Mouse (Mus musculus) kidney, embryonic 15.5 days (tissue): ENCODE data around the gene D10Wsu102e. TPM values are rescaled to one million over a fixed set of nuclear protein-coding genes. Genes with fewer than 3 reads are reported as not detected.
"Not testable (repeated sequence)": the region's sequence is repeated elsewhere in the genome, so short reads cannot be mapped to it uniquely, and the experiment has no call there.

Experiments used
- ATAC-seq: fragments of 200-750 bp; cut with Nextera tagmentation; replicated peaks from 2 replicates; pipeline ENCODE4 v1.8.0; 2017; ENCODE audit warnings: moderate TSS enrichment; ENCODE audit not compliant: low FRiP score
- H3K27ac ChIP-seq: fragments of 300-500 bp; sonication (generic); 2 replicates; pipeline ENCODE4 v1.5.1; 2015; ENCODE audit warnings: mild to moderate bottlenecking, inconsistent platforms
- H3K27me3 ChIP-seq: fragments of 300-500 bp; sonication (generic); 2 replicates; pipeline ENCODE4 v1.6.1; 2015; ENCODE audit warnings: inconsistent platforms
- H3K36me3 ChIP-seq: fragments of 300-500 bp; sonication (generic); 2 replicates; pipeline ENCODE4 v1.6.1; 2015; ENCODE audit warnings: inconsistent platforms
- H3K4me1 ChIP-seq: fragments of 300-500 bp; sonication (generic); 2 replicates; pipeline ENCODE4 v1.6.1; 2015; ENCODE audit warnings: inconsistent platforms
- H3K4me2 ChIP-seq: fragments of 300-500 bp; sonication (generic); 2 replicates; pipeline ENCODE4 v1.6.1; 2015; ENCODE audit warnings: moderate library complexity, mild to moderate bottlenecking, inconsistent platforms
- H3K4me3 ChIP-seq: fragments of 300-500 bp; sonication (generic); replicated peaks from 2 replicates; pipeline ENCODE4 v1.5.1; 2015; ENCODE audit warnings: mild to moderate bottlenecking, inconsistent platforms
- H3K9ac ChIP-seq: fragments of 300-500 bp; sonication (generic); 2 replicates; pipeline ENCODE4 v1.6.1; 2015; ENCODE audit warnings: mild to moderate bottlenecking, inconsistent platforms
- H3K9me3 ChIP-seq: fragments of 300-500 bp; sonication (generic); replicated peaks from 2 replicates; pipeline ENCODE4 v1.6.1; 2016; ENCODE audit warnings: inconsistent platforms
- WGBS: fragments of 180-500 bp; shearing (Covaris S2); methylation state at CpG from one replicate; pipeline ENCODE4 v1.1.7; 2015; ENCODE audit warnings: mixed read lengths; 5-methylcytosine and 5-hydroxymethylcytosine counted together
- polyA plus RNA-seq: library from polyadenylated mRNA; unstranded; fragments of >200 nt; fragmentation: Nextera tagmentation; extraction: Ambion mirVana; gene quantifications from 2 replicates; pipeline ENCODE4 v1.2.1, GENCODE M21; 2015

D10Wsu102e gene
- polyA plus RNA-seq, 1 experiment from 2014 or later: 0.82 TPM

DNA sequence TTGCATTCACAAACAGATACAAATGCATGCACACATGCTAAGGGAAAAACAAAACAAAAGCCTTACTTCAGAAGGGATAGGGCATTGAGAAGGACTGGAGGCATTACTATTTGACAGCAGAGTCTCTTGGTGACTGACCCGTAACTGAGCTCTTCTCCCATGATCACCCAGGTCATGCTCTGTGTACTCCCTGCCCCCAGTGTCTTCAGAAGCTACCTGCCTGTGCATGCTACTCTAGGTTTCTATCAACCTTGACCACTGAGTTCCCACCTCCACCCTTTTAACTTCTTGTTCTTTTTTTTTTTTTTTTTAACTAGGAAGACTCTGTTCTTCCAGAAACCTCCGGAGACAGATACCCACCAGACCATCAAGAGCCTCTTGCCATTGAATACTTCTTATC, 9.3 kb upstream of the D10Wsu102e start:
- H3K27ac ChIP-seq: no peak overlapping the region
- no peak overlapping the region for H3K4me3 ChIP-seq
- H3K27me3 ChIP-seq: 0 out of 2 replicates have a peak, but pooled peaks cover 2% of the 10 kb centered on the region
- H3K4me2 ChIP-seq: no peak overlapping the region
- WGBS: 51% methylated on average over 2 of the region's 2 CpGs
- H3K9ac ChIP-seq: no peak overlapping the region
- H3K4me1 ChIP-seq: peaks cover 13% of the 10 kb centered on the region
- ATAC-seq: 0 out of 2 replicates have a peak, but pooled peaks have one; percentile 36
- no peaks in the 10 kb centered on the region for H3K9me3 ChIP-seq
- no peaks in the 10 kb centered on the region for H3K36me3 ChIP-seq

- H3K9me3 ChIP-seq, H3K36me3 ChIP-seq, ATAC-seq, H3K9ac ChIP-seq, H3K4me3 ChIP-seq, H3K27me3 ChIP-seq, H3K27ac ChIP-seq, H3K4me2 ChIP-seq: not testable (repeated sequence)
- WGBS: 89% methylated on average over 4 of the region's 4 CpGs
- peaks cover 13% of the 10 kb centered on the region for H3K4me1 ChIP-seq
Measured at GRCm38 (mm10) chr10:83351779-83352178, 8.2 kb upstream of the D10Wsu102e start.

- Histone ChIP-seq H3K36me3 (no peaks in the 10 kb centered on the region), H3K27ac (peak overlapping the region; percentile 39), H3K4me2 (peak overlapping the region; percentile 42), H3K27me3 (0 out of 2 replicates have a peak, but pooled peaks cover 2% of the 10 kb centered on the region), H3K9ac (no peak overlapping the region), H3K4me3 (0 out of 2 replicates have a peak overlapping the region, but pooled peaks have one; percentile 2), H3K9me3 (no peaks in the 10 kb centered on the region), H3K4me1 (peaks cover 13% of the 10 kb centered on the region)
- 37% methylated on average over 14 of the region's 14 CpGs for WGBS
- no peak for ATAC-seq
Measured at GRCm38 (mm10) chr10:83353680-83354332, 6.2 kb upstream of the D10Wsu102e start.

- Histone ChIP-seq H3K27ac (peak overlapping the region; percentile 39), H3K9ac (no peak overlapping the region)
Measured at GRCm38 (mm10) chr10:83354333-83354719, 5.7 kb upstream of the D10Wsu102e start.

GRCm38 (mm10) chr10:83356416-83356815, 3.6 kb upstream of the D10Wsu102e start:
- WGBS: 79% methylated on average over 12 of the region's 12 CpGs
- no peak for ATAC-seq
- H3K9me3 ChIP-seq: no peaks in the 10 kb centered on the region

More at GRCm38 (mm10) chr10:83354333-83354719, 5.7 kb upstream of the D10Wsu102e start:
- Histone ChIP-seq H3K4me2 (peak overlapping the region; percentile 42), H3K9me3 (no peaks in the 10 kb centered on the region), H3K4me3 (0 out of 2 replicates have a peak overlapping the region, but pooled peaks have one; percentile 2), H3K36me3 (no peaks in the 10 kb centered on the region), H3K27me3 (0 out of 2 replicates have a peak, but pooled peaks cover 2% of the 10 kb centered on the region), H3K4me1 (peaks cover 14% of the 10 kb centered on the region)
- WGBS: 61% methylated on average over 8 of the region's 8 CpGs
- ATAC-seq: no peak

GRCm38 (mm10) chr10:83359451-83359850, 570 bp upstream of the D10Wsu102e start:
- Histone ChIP-seq H3K4me1 (peaks cover 21% of the 10 kb centered on the region), H3K9me3 (no peaks in the 10 kb centered on the region), H3K36me3 (peaks cover 23% of the 10 kb centered on the region), H3K9ac (0 out of 2 replicates have a peak overlapping the region, but pooled peaks have one; percentile 24), H3K4me3 (peak overlapping the region; percentile 72), H3K27ac (peak overlapping the region; percentile 78), H3K27me3 (no peaks in the 10 kb centered on the region), H3K4me2 (peak overlapping the region; percentile 72)
- whole genome bisulfite sequencing: 90% methylated on average over 4 of the region's 4 CpGs
- 0 out of 2 replicates have a peak, but pooled peaks have one; percentile 9 for ATAC-seq

More at GRCm38 (mm10) chr10:83356416-83356815, 3.6 kb upstream of the D10Wsu102e start:
- Histone ChIP-seq H3K9ac (no peak overlapping the region), H3K27me3 (no peaks in the 10 kb centered on the region), H3K4me2 (no peak overlapping the region), H3K4me3 (no peak overlapping the region), H3K4me1 (peaks cover 26% of the 10 kb centered on the region), H3K36me3 (no peaks in the 10 kb centered on the region), H3K27ac (no peak overlapping the region)

- H3K9ac ChIP-seq: peak overlapping the region; percentile 73
- H3K4me1 ChIP-seq: peaks cover 20% of the 10 kb centered on the region
- H3K27ac ChIP-seq: peak overlapping the region; percentile 83
- peak overlapping the region; percentile 72 for H3K4me3 ChIP-seq
- H3K27me3 ChIP-seq: no peaks in the 10 kb centered on the region
- WGBS: under 1% methylated on average over 40 of the region's 40 CpGs
- peaks cover 32% of the 10 kb centered on the region for H3K36me3 ChIP-seq
- peak; percentile 75 for ATAC-seq
- H3K9me3 ChIP-seq: no peaks in the 10 kb centered on the region
- H3K4me2 ChIP-seq: peak overlapping the region; percentile 72
Measured at GRCm38 (mm10) chr10:83360356-83360755, 335 bp downstream of the D10Wsu102e start.

GRCm38 (mm10) chr10:83361643-83362382, 1.8 kb downstream of the D10Wsu102e start:
- 58% methylated on average over 5 of the region's 5 CpGs for WGBS
- Histone ChIP-seq H3K27ac (no peak overlapping the region), H3K27me3 (no peaks in the 10 kb centered on the region), H3K4me2 (peak overlapping the region; percentile 72), H3K36me3 (peaks cover 46% of the 10 kb centered on the region), H3K9me3 (no peaks in the 10 kb centered on the region), H3K9ac (no peak overlapping the region), H3K4me3 (peak overlapping the region; percentile 72), H3K4me1 (peaks cover 20% of the 10 kb centered on the region)
- no peak for ATAC-seq

- H3K9me3 ChIP-seq: no peaks in the 10 kb centered on the region
- no peak overlapping the region for H3K4me2 ChIP-seq
- no peak overlapping the region for H3K9ac ChIP-seq
- peaks cover 63% of the 10 kb centered on the region for H3K36me3 ChIP-seq
- no peak overlapping the region for H3K4me3 ChIP-seq
- no peaks in the 10 kb centered on the region for H3K27me3 ChIP-seq
- H3K4me1 ChIP-seq: peaks cover 20% of the 10 kb centered on the region
- ATAC-seq: no peak
- H3K27ac ChIP-seq: no peak overlapping the region
- WGBS: 91% methylated on average over 8 of the region's 8 CpGs
Measured at GRCm38 (mm10) chr10:83363451-83363850, 3.4 kb downstream of the D10Wsu102e start.

- peaks cover 92% of the 10 kb centered on the region for H3K36me3 ChIP-seq
- WGBS: 76% methylated on average over 5 of the region's 5 CpGs
- no peak for ATAC-seq
- H3K4me1 ChIP-seq: no peaks in the 10 kb centered on the region
- no peak overlapping the region for H3K27ac ChIP-seq
- H3K27me3 ChIP-seq: no peaks in the 10 kb centered on the region
- H3K4me3 ChIP-seq: no peak overlapping the region
- H3K4me2 ChIP-seq: no peak overlapping the region
- no peaks in the 10 kb centered on the region for H3K9me3 ChIP-seq
- H3K9ac ChIP-seq: no peak overlapping the region
Measured at GRCm38 (mm10) chr10:83368918-83369317, 8.9 kb downstream of the D10Wsu102e start.

DNA sequence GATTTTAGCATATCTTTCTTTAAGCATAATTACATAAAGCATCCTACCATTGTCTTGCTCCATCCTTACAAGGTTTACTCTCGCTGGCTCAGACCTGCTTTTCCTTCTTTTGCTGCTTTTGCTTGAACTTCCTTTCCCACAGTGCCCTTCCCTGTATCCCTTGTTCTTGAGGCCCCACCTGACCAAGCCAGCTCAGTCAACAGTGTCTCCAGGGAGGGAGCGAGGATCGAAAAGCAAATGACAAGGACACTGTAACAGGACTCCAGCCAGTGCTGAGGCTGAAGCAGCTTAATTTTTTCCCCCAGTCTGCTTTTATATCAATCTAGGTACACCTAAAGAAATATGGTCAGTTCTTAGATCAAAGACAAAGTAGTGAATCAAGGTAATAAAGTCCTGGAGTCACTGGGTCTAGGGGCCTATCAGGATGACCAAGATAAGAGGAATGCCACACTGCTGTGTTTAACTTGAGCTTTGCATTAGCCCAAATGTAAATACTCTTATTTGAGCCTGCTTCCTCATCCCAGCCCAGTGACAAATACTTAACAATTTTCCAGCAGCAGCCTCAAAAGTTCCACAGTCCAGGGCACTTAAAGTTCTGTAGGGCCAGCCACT, 14.1 kb downstream of the D10Wsu102e start:
- no peak overlapping the region for H3K27ac ChIP-seq
- ATAC-seq: no peak
- H3K27me3 ChIP-seq: no peaks in the 10 kb centered on the region

GRCm38 (mm10) chr10:83375458-83375857, 15.4 kb downstream of the D10Wsu102e start:
- not testable (repeated sequence) for H3K4me2 ChIP-seq, ATAC-seq, H3K4me3 ChIP-seq, H3K9ac ChIP-seq, H3K9me3 ChIP-seq, H3K27ac ChIP-seq, H3K4me1 ChIP-seq, H3K27me3 ChIP-seq
- H3K36me3 ChIP-seq: peaks cover 55% of the 10 kb centered on the region
- 94% methylated on average over 5 of the region's 5 CpGs for WGBS

More for the DNA sequence above, 14.1 kb downstream of the D10Wsu102e start:
- H3K4me3 ChIP-seq: no peak overlapping the region
- no peaks in the 10 kb centered on the region for H3K4me1 ChIP-seq
- H3K9me3 ChIP-seq: no peaks in the 10 kb centered on the region
- H3K9ac ChIP-seq: no peak overlapping the region
- H3K4me2 ChIP-seq: no peak overlapping the region
- H3K36me3 ChIP-seq: peaks cover 57% of the 10 kb centered on the region
- 92% methylated on average over 3 of the region's 3 CpGs for WGBS
